Mouse (Mus musculus) limb, embryonic 14.5 days (tissue): Measurements from ENCODE around the gene Fcgr3. TPM values are rescaled to one million over a fixed set of nuclear protein-coding genes. Genes with fewer than 3 reads are reported as not detected.
A peak's percentile ranks its signal among the peaks of the same experiment; 100 is the strongest.
"Not testable (repeated sequence)": the region's sequence is repeated elsewhere in the genome, so short reads cannot be mapped to it uniquely, and the experiment has no call there.

Experiments
- ATAC-seq: fragments of 200-750 bp; cut with Nextera tagmentation; 2 replicates; pipeline ENCODE4 v1.8.0; 2017; ENCODE audit warnings: low read depth, moderate number of reproducible peaks, moderate TSS enrichment; ENCODE audit not compliant: low FRiP score
- DNase-seq: peaks from one replicate; pipeline ENCODE4 v3.0.0-alpha.2; 2015; ENCODE audit warnings: low spot score
- H3K27ac ChIP-seq: fragments of 300-500 bp; sonication (generic); replicated peaks from 2 replicates; pipeline ENCODE4 v1.5.1; 2014; ENCODE audit warnings: low read depth, mild to moderate bottlenecking, low read length, moderate library complexity, mixed read lengths
- H3K27me3 ChIP-seq: fragments of 300-500 bp; sonication (generic); 2 replicates; pipeline ENCODE4 v1.6.1; 2014; ENCODE audit warnings: low read length, mixed read lengths; ENCODE audit not compliant: control insufficient read depth, insufficient read depth
- H3K36me3 ChIP-seq: fragments of 300-500 bp; sonication (generic); 2 replicates; pipeline ENCODE4 v1.6.1; 2014; ENCODE audit warnings: mild to moderate bottlenecking, low read length, moderate library complexity, mixed read lengths; ENCODE audit not compliant: control insufficient read depth, insufficient read depth
- H3K4me1 ChIP-seq: fragments of 300-500 bp; sonication (generic); 2 replicates; pipeline ENCODE4 v1.6.1; 2014; ENCODE audit warnings: antibody characterized with exemption, low read length, mixed read lengths; ENCODE audit not compliant: control insufficient read depth, insufficient read depth
- H3K4me2 ChIP-seq: fragments of 300-500 bp; sonication (generic); replicated peaks from 2 replicates; pipeline ENCODE4 v1.6.1; 2014; ENCODE audit warnings: low read depth, mild to moderate bottlenecking, low read length, moderate library complexity; ENCODE audit not compliant: severe bottlenecking
- H3K4me3 ChIP-seq: fragments of 300-500 bp; sonication (generic); replicated peaks from 2 replicates; pipeline ENCODE4 v1.5.1; 2014; ENCODE audit warnings: low read length
- H3K9ac ChIP-seq: fragments of 300-500 bp; sonication (generic); 2 replicates; pipeline ENCODE4 v1.6.1; 2014; ENCODE audit warnings: mild to moderate bottlenecking, low read depth, low read length, moderate library complexity; ENCODE audit not compliant: severe bottlenecking
- H3K9me3 ChIP-seq: fragments of 300-500 bp; sonication (generic); 2 replicates; pipeline ENCODE4 v1.6.1; 2016; ENCODE audit warnings: low read length; ENCODE audit not compliant: control insufficient read depth
- POLR2A ChIP-seq: fragments of 200-500 bp; IDR thresholded peaks from 2 replicates; pipeline ENCODE4 v1.8.0; 2012; ENCODE audit warnings: inconsistent platforms, mild to moderate bottlenecking, moderate library complexity, borderline replicate concordance; ENCODE audit not compliant: insufficient read depth, insufficient read length; ENCODE audit errors: extremely low read depth
- WGBS: fragments of 180-500 bp; shearing (Covaris S2); extraction: QIAGEN DNeasy Blood & Tissue Kit; methylation state at CpG from one replicate; pipeline ENCODE4 v1.1.7; 2014; 5-methylcytosine and 5-hydroxymethylcytosine counted together
- polyA plus RNA-seq, 2 experiments: library from polyadenylated mRNA; depleted of rRNA in 1 of 2; stranded (reverse) in 1 of 2; unstranded in 1 of 2; fragments of >200 nt; fragmentation: Nextera tagmentation in 1 of 2; extraction: Ambion mirVana in 1 of 2; gene quantifications; 2 replicates each; pipeline versions ENCODE4 v1.2.1 to v1.2.3; 2012 to 2014

The Fcgr3 gene
- polyA plus RNA-seq, 2 experiments = 12.8 to 19.7 TPM

GRCm38 (mm10) chr1:171063569-171064490 is 905 bp downstream of the Fcgr3 start:
- 8% methylated on average over 33 of the region's 61 CpGs for WGBS
- H3K36me3 ChIP-seq, H3K27ac ChIP-seq, H3K9me3 ChIP-seq, DNase-seq, H3K4me1 ChIP-seq: not testable (repeated sequence)
- Histone ChIP-seq H3K9ac (peak overlapping the region; percentile 44; the same call in 1 of the 2 replicates), H3K4me2 (peak overlapping the region; percentile 62), H3K27me3 (peaks cover 30% of the 10 kb centered on the region), H3K4me3 (peak overlapping the region; percentile 47)
- peak; percentile 82 for ATAC-seq

- no peak overlapping the region for H3K27ac ChIP-seq
- H3K4me1 ChIP-seq = peaks cover 3% of the 10 kb centered on the region
- WGBS = 85% methylated on average over 3 of the region's 3 CpGs
- no peak for TF ChIP-seq POLR2A
- no peaks in the 10 kb centered on the region for H3K36me3 ChIP-seq
- H3K4me3 ChIP-seq = no peak overlapping the region
- peaks cover 26% of the 10 kb centered on the region for H3K27me3 ChIP-seq
- no peaks in the 10 kb centered on the region for H3K9me3 ChIP-seq
- DNase-seq = no peak
- no peak overlapping the region for H3K4me2 ChIP-seq
- no peak overlapping the region for H3K9ac ChIP-seq
- ATAC-seq = no peak
These were observed 3.2 kb downstream of the Fcgr3 start for GRCm38 (mm10) chr1:171061566-171061965.

- H3K27ac ChIP-seq = no peak overlapping the region
- DNase-seq = no peak
- no peaks in the 10 kb centered on the region for H3K9me3 ChIP-seq
- no peaks in the 10 kb centered on the region for H3K36me3 ChIP-seq
- WGBS = 30% methylated on average over 10 of the region's 10 CpGs
- no peak overlapping the region for H3K9ac ChIP-seq
- H3K4me2 ChIP-seq = no peak overlapping the region
- H3K4me3 ChIP-seq = no peak overlapping the region
- no peak for TF ChIP-seq POLR2A
- no peak for ATAC-seq
- peaks cover 21% of the 10 kb centered on the region for H3K27me3 ChIP-seq
- H3K4me1 ChIP-seq = peaks cover 3% of the 10 kb centered on the region
These were observed 4.3 kb downstream of the Fcgr3 start for GRCm38 (mm10) chr1:171060392-171060791.

GRCm38 (mm10) chr1:171059203-171059602 is 5.5 kb downstream of the Fcgr3 start:
- Histone ChIP-seq H3K27me3 (peaks cover 10% of the 10 kb centered on the region), H3K4me2 (no peak overlapping the region), H3K4me1 (no peaks in the 10 kb centered on the region), H3K27ac (no peak overlapping the region), H3K4me3 (no peak overlapping the region), H3K9ac (no peak overlapping the region), H3K9me3 (no peaks in the 10 kb centered on the region), H3K36me3 (no peaks in the 10 kb centered on the region)
- TF ChIP-seq POLR2A = no peak
- 80% methylated on average over 2 of the region's 2 CpGs for WGBS
- DNase-seq (no peak), ATAC-seq (no peak)

GRCm38 (mm10) chr1:171057253-171057652 is 7.5 kb downstream of the Fcgr3 start:
- Histone ChIP-seq H3K4me3 (no peak overlapping the region), H3K36me3 (no peaks in the 10 kb centered on the region), H3K4me1 (no peaks in the 10 kb centered on the region), H3K9ac (no peak overlapping the region), H3K27me3 (no peaks in the 10 kb centered on the region), H3K9me3 (no peaks in the 10 kb centered on the region), H3K27ac (no peak overlapping the region), H3K4me2 (no peak overlapping the region)
- ATAC-seq (no peak), DNase-seq (no peak)
- no peak for TF ChIP-seq POLR2A
- WGBS = 87% methylated on average over 5 of the region's 5 CpGs

GRCm38 (mm10) chr1:171053305-171053704 is 11.4 kb downstream of the Fcgr3 start:
- 80% methylated on average over 6 of the region's 6 CpGs for WGBS
- ATAC-seq (no peak), DNase-seq (no peak)
- no peaks in the 10 kb centered on the region for H3K36me3 ChIP-seq
- no peak overlapping the region for H3K9ac ChIP-seq
- H3K4me1 ChIP-seq = no peaks in the 10 kb centered on the region
- H3K4me2 ChIP-seq = no peak overlapping the region
- no peak overlapping the region for H3K4me3 ChIP-seq
- H3K9me3 ChIP-seq = no peaks in the 10 kb centered on the region
- TF ChIP-seq POLR2A = no peak
- H3K27ac ChIP-seq = no peak overlapping the region
- H3K27me3 ChIP-seq = no peaks in the 10 kb centered on the region
